Mouse (Mus musculus): ENCODE data around the gene 6030458C11Rik.

6030458C11Rik gene

GRCm38 (mm10) chr15:12824197-12824952, at the start of gene 6030458C11Rik, which contains the start of gene Drosha:
TSS of gene 6030458C11Rik (minus strand) at chr15:12824649.
TSS of gene Drosha (plus strand) at chr15:12824815.
- DNase-seq: peak; percentile 98 to 100

GRCm38 (mm10) chr15:12867269-12867668, 42.8 kb upstream of the 6030458C11Rik start:
- no peak for DNase-seq

- DNase-seq: no peak
Observed at GRCm38 (mm10) chr15:12865595-12866314, 41.3 kb upstream of the 6030458C11Rik start.

- no peak for DNase-seq
Observed at GRCm38 (mm10) chr15:12863669-12864068, 39.2 kb upstream of the 6030458C11Rik start.

- DNase-seq: no peak
Observed at GRCm38 (mm10) chr15:12862061-12862460, 37.6 kb upstream of the 6030458C11Rik start.

- no peak for DNase-seq
Observed at GRCm38 (mm10) chr15:12858645-12859044, 34.2 kb upstream of the 6030458C11Rik start.

- no peak for DNase-seq
Observed at GRCm38 (mm10) chr15:12857840-12858516, 33.5 kb upstream of the 6030458C11Rik start.

- no peak for DNase-seq
Observed at GRCm38 (mm10) chr15:12856780-12857179, 32.3 kb upstream of the 6030458C11Rik start.

GRCm38 (mm10) chr15:12853471-12853870, 29.0 kb upstream of the 6030458C11Rik start:
- DNase-seq: no peak

GRCm38 (mm10) chr15:12849373-12849772, 24.9 kb upstream of the 6030458C11Rik start:
- DNase-seq: no peak

GRCm38 (mm10) chr15:12848196-12848975, 23.9 kb upstream of the 6030458C11Rik start:
- no peak for DNase-seq

GRCm38 (mm10) chr15:12842833-12843232, 18.4 kb upstream of the 6030458C11Rik start:
- DNase-seq: no peak

- no peak for DNase-seq
Observed at GRCm38 (mm10) chr15:12840737-12841136, 16.3 kb upstream of the 6030458C11Rik start.

- no peak for DNase-seq
Observed at GRCm38 (mm10) chr15:12834231-12834630, 9.8 kb upstream of the 6030458C11Rik start.

- no peak for DNase-seq
Observed at GRCm38 (mm10) chr15:12833385-12833784, 8.9 kb upstream of the 6030458C11Rik start.

- no peak for DNase-seq
Observed at GRCm38 (mm10) chr15:12832599-12832998, 8.2 kb upstream of the 6030458C11Rik start.

- no peak for DNase-seq
Observed at GRCm38 (mm10) chr15:12829878-12830277, 5.4 kb upstream of the 6030458C11Rik start.

GRCm38 (mm10) chr15:12825408-12825807, 959 bp upstream of the 6030458C11Rik start:
- no peak for DNase-seq

- no peak for DNase-seq
Observed at GRCm38 (mm10) chr15:12824965-12825364, 516 bp upstream of the 6030458C11Rik start.

- DNase-seq: no peak
Observed at GRCm38 (mm10) chr15:12823455-12824119, 862 bp downstream of the 6030458C11Rik start.

GRCm38 (mm10) chr15:12822416-12823395, 1.7 kb downstream of the 6030458C11Rik start:
- no peak for DNase-seq
